Mouse (Mus musculus): Measurements from ENCODE around the gene Sppl2a.
"Not testable (repeated sequence)": the region's sequence is repeated elsewhere in the genome, so short reads cannot be mapped to it uniquely, and the experiment has no call there.

Sppl2a gene

GRCm38 (mm10) chr2:126932897-126933641 lies at the start of gene Sppl2a:
Gene Sppl2a (minus strand): TSS chr2:126933235.
- DNase-seq (ENCODE audit: low spot score in 2 of 2) = peak; percentile 64 to 69

- DNase-seq (ENCODE audit: low spot score in 2 of 2) = no peak
Measured at GRCm38 (mm10) chr2:126977428-126977827, 44.4 kb upstream of the Sppl2a start.

- no peak for DNase-seq (ENCODE audit: low spot score in 2 of 2)
Measured at GRCm38 (mm10) chr2:126961696-126962095, 28.7 kb upstream of the Sppl2a start.

- DNase-seq (ENCODE audit: low spot score in 2 of 2) = no peak
Measured at GRCm38 (mm10) chr2:126955671-126956070, 22.6 kb upstream of the Sppl2a start.

GRCm38 (mm10) chr2:126951085-126951484 lies 18.1 kb upstream of the Sppl2a start:
- no peak for DNase-seq (ENCODE audit: low spot score in 2 of 2)

GRCm38 (mm10) chr2:126950453-126950852 lies 17.4 kb upstream of the Sppl2a start:
- DNase-seq (ENCODE audit: low spot score in 2 of 2) = no peak

GRCm38 (mm10) chr2:126949856-126950255 lies 16.8 kb upstream of the Sppl2a start:
- no peak for DNase-seq (ENCODE audit: low spot score in 2 of 2)

GRCm38 (mm10) chr2:126949297-126949696 lies 16.3 kb upstream of the Sppl2a start:
- not testable (repeated sequence) for DNase-seq (ENCODE audit: low spot score in 2 of 2)

- no peak for DNase-seq (ENCODE audit: low spot score in 2 of 2)
Measured at GRCm38 (mm10) chr2:126948231-126948630, 15.2 kb upstream of the Sppl2a start.

- no peak for DNase-seq (ENCODE audit: low spot score in 2 of 2)
Measured at GRCm38 (mm10) chr2:126947646-126948045, 14.6 kb upstream of the Sppl2a start.

- no peak for DNase-seq (ENCODE audit: low spot score in 2 of 2)
Measured at GRCm38 (mm10) chr2:126943211-126943610, 10.2 kb upstream of the Sppl2a start.

- no peak for DNase-seq (ENCODE audit: low spot score in 2 of 2)
Measured at GRCm38 (mm10) chr2:126940314-126940866, 7.4 kb upstream of the Sppl2a start.

- no peak for DNase-seq (ENCODE audit: low spot score in 2 of 2)
Measured at GRCm38 (mm10) chr2:126938069-126938468, 5.0 kb upstream of the Sppl2a start.

GRCm38 (mm10) chr2:126933921-126934320 lies 886 bp upstream of the Sppl2a start:
- no peak for DNase-seq (ENCODE audit: low spot score in 2 of 2)

GRCm38 (mm10) chr2:126932261-126932896 lies 656 bp downstream of the Sppl2a start:
- DNase-seq (ENCODE audit: low spot score in 2 of 2) = peak; percentile 13 to 31

- DNase-seq (ENCODE audit: low spot score in 2 of 2) = no peak
Measured at GRCm38 (mm10) chr2:126931784-126932183, 1.3 kb downstream of the Sppl2a start.

- DNase-seq (ENCODE audit: low spot score in 2 of 2) = no peak
Measured at GRCm38 (mm10) chr2:126928681-126929080, 4.4 kb downstream of the Sppl2a start.

GRCm38 (mm10) chr2:126920358-126921060 lies 12.5 kb downstream of the Sppl2a start:
- no peak for DNase-seq (ENCODE audit: low spot score in 2 of 2)

GRCm38 (mm10) chr2:126916236-126916635 lies 16.8 kb downstream of the Sppl2a start:
- no peak for DNase-seq (ENCODE audit: low spot score in 2 of 2)

GRCm38 (mm10) chr2:126914096-126914495 lies 18.9 kb downstream of the Sppl2a start:
- no peak for DNase-seq (ENCODE audit: low spot score in 2 of 2)

- no peak for DNase-seq (ENCODE audit: low spot score in 2 of 2)
Measured at GRCm38 (mm10) chr2:126904162-126904561, 28.9 kb downstream of the Sppl2a start.

GRCm38 (mm10) chr2:126897511-126897910 lies 35.5 kb downstream of the Sppl2a start:
- DNase-seq (ENCODE audit: low spot score in 2 of 2) = no peak

Data from frontal cortex, postnatal 25 days (tissue).